Mouse (Mus musculus) limb, embryonic 14.5 days (tissue): Measurements from ENCODE around the gene Hscb. TPM values are rescaled to one million over a fixed set of nuclear protein-coding genes. Genes with fewer than 3 reads are reported as not detected.

Experiments used
- ATAC-seq: fragments of 200-750 bp; cut with Nextera tagmentation; 2 replicates; pipeline ENCODE4 v1.8.0; 2017; ENCODE audit warnings: low read depth, moderate number of reproducible peaks, moderate TSS enrichment; ENCODE audit not compliant: low FRiP score
- DNase-seq: peaks from one replicate; pipeline ENCODE4 v3.0.0-alpha.2; 2015; ENCODE audit warnings: low spot score
- H3K27ac ChIP-seq: fragments of 300-500 bp; sonication (generic); replicated peaks from 2 replicates; pipeline ENCODE4 v1.5.1; 2014; ENCODE audit warnings: low read depth, mild to moderate bottlenecking, low read length, moderate library complexity, mixed read lengths
- H3K27me3 ChIP-seq: fragments of 300-500 bp; sonication (generic); 2 replicates; pipeline ENCODE4 v1.6.1; 2014; ENCODE audit warnings: low read length, mixed read lengths; ENCODE audit not compliant: control insufficient read depth, insufficient read depth
- H3K36me3 ChIP-seq: fragments of 300-500 bp; sonication (generic); 2 replicates; pipeline ENCODE4 v1.6.1; 2014; ENCODE audit warnings: mild to moderate bottlenecking, low read length, moderate library complexity, mixed read lengths; ENCODE audit not compliant: control insufficient read depth, insufficient read depth
- H3K4me1 ChIP-seq: fragments of 300-500 bp; sonication (generic); 2 replicates; pipeline ENCODE4 v1.6.1; 2014; ENCODE audit warnings: antibody characterized with exemption, low read length, mixed read lengths; ENCODE audit not compliant: control insufficient read depth, insufficient read depth
- H3K4me2 ChIP-seq: fragments of 300-500 bp; sonication (generic); replicated peaks from 2 replicates; pipeline ENCODE4 v1.6.1; 2014; ENCODE audit warnings: low read depth, mild to moderate bottlenecking, low read length, moderate library complexity; ENCODE audit not compliant: severe bottlenecking
- H3K4me3 ChIP-seq: fragments of 300-500 bp; sonication (generic); replicated peaks from 2 replicates; pipeline ENCODE4 v1.5.1; 2014; ENCODE audit warnings: low read length
- H3K9ac ChIP-seq: fragments of 300-500 bp; sonication (generic); 2 replicates; pipeline ENCODE4 v1.6.1; 2014; ENCODE audit warnings: mild to moderate bottlenecking, low read depth, low read length, moderate library complexity; ENCODE audit not compliant: severe bottlenecking
- H3K9me3 ChIP-seq: fragments of 300-500 bp; sonication (generic); 2 replicates; pipeline ENCODE4 v1.6.1; 2016; ENCODE audit warnings: low read length; ENCODE audit not compliant: control insufficient read depth
- POLR2A ChIP-seq: fragments of 200-500 bp; IDR thresholded peaks from 2 replicates; pipeline ENCODE4 v1.8.0; 2012; ENCODE audit warnings: inconsistent platforms, mild to moderate bottlenecking, moderate library complexity, borderline replicate concordance; ENCODE audit not compliant: insufficient read depth, insufficient read length; ENCODE audit errors: extremely low read depth
- WGBS: fragments of 180-500 bp; shearing (Covaris S2); extraction: QIAGEN DNeasy Blood & Tissue Kit; methylation state at CpG from one replicate; pipeline ENCODE4 v1.1.7; 2014; 5-methylcytosine and 5-hydroxymethylcytosine counted together
- polyA plus RNA-seq, 2 experiments: library from polyadenylated mRNA; depleted of rRNA in 1 of 2; stranded (reverse) in 1 of 2; unstranded in 1 of 2; fragments of >200 nt; fragmentation: Nextera tagmentation in 1 of 2; extraction: Ambion mirVana in 1 of 2; gene quantifications; 2 replicates each; pipeline versions ENCODE4 v1.2.1 to v1.2.3; 2012 to 2014

Gene Hscb
- polyA plus RNA-seq, 2 experiments: 19.3 to 19.4 TPM

DNA sequence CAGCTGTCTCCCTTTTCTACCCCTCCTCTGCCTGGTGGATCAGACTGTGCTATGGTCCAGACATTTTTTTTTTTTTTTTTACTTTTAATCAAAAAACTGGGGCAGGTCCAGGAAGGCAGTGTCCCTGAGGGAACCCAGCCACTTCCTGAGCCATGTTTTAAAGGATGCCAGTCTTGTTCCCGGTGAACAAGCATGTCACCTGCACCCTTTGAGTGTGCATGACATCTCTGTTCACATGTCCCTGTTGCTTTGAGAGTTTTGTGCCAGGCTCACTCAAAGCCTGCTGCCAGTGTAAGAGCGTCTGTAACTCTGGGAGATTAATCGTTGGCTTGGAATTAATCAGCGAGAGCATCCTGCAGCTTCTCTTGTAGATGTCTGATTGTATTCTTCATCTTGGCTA lies 28.9 kb upstream of the Hscb start:
- H3K9me3 ChIP-seq: no peaks in the 10 kb centered on the region
- no peak for TF ChIP-seq POLR2A
- DNase-seq: no peak
- no peak overlapping the region for H3K9ac ChIP-seq
- peaks cover 5% of the 10 kb centered on the region; the same call in 1 of the 2 replicates for H3K36me3 ChIP-seq
- H3K4me1 ChIP-seq: 0 out of 2 replicates have a peak, but pooled peaks cover 3% of the 10 kb centered on the region
- no peaks in the 10 kb centered on the region for H3K27me3 ChIP-seq
- no peak overlapping the region for H3K4me3 ChIP-seq
- 91% methylated on average over 4 of the region's 4 CpGs for WGBS
- no peak overlapping the region for H3K27ac ChIP-seq
- ATAC-seq: no peak; the same call in 1 of the 2 replicates
- H3K4me2 ChIP-seq: no peak overlapping the region

DNA sequence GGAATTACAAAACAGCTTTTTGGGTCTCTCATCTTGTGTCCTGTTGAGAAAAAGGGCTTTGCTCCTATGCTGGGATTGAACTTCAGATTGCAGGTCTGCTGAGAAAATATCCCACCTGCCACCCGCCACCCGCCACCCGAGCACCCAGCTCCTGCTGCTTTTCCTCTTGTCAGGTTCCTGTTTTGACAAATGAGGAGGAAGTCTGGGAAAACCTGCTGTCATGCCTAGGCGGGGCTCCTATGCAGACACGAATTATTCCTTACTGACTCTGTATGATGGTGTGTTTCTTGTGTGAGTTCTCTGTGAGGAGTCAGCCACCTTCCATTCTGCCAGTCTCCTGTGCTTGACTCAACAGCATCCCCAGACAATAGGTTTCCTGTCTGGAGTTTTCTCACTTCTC lies 20.9 kb upstream of the Hscb start:
- no peak for TF ChIP-seq POLR2A
- WGBS: 77% methylated on average over 5 of the region's 5 CpGs
- H3K36me3 ChIP-seq: peaks cover 17% of the 10 kb centered on the region; the same call in 1 of the 2 replicates

DNA sequence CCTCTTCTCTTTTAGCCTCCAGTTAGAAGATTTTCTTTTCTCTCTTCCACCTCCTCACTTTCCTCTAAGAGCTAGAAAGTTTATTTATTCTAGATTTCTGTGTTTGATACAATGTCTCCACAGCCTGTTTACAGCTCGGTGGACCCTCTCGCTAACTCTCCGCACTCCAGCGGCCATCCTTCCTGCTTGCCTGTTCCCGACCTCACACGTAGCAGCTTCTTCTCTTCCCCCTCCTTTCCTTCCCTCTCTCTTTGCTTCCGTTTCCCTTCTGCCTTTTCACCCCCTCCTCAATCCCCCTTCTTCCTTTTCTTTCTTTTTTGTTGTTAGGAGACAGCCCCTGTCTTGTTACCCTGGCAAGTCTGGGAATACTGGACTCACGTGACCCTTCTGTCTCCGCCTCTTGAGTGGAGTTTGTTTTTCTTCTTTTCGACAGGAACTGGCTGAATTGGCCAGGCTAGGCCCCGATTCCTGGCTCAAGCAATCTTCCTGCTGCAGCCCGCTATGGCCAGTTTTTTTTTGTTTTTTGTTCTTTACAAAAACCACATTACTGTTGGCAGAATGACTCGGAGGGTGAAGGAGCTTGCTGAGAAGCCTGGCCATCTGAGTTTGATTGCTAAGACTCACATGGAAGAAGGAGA lies 19.6 kb upstream of the Hscb start:
- Histone ChIP-seq H3K36me3 (peaks cover 18% of the 10 kb centered on the region; the same call in 1 of the 2 replicates), H3K27me3 (no peaks in the 10 kb centered on the region), H3K27ac (peak overlapping the region; percentile 55), H3K4me1 (no peaks in the 10 kb centered on the region), H3K9ac (no peak overlapping the region; the same call in 1 of the 2 replicates), H3K4me2 (no peak overlapping the region), H3K9me3 (no peaks in the 10 kb centered on the region), H3K4me3 (no peak overlapping the region)
- WGBS: 55% methylated on average over 13 of the region's 13 CpGs
- no peak for DNase-seq
- peak; percentile 60; the same call in 1 of the 2 replicates for ATAC-seq
- no peak for TF ChIP-seq POLR2A

More for the DNA sequence above, 20.9 kb upstream of the Hscb start:
- Histone ChIP-seq H3K9me3 (no peaks in the 10 kb centered on the region), H3K4me3 (no peak overlapping the region), H3K27ac (no peak overlapping the region), H3K27me3 (no peaks in the 10 kb centered on the region), H3K4me2 (no peak overlapping the region), H3K4me1 (no peaks in the 10 kb centered on the region), H3K9ac (no peak overlapping the region)
- no peak for ATAC-seq
- no peak for DNase-seq

DNA sequence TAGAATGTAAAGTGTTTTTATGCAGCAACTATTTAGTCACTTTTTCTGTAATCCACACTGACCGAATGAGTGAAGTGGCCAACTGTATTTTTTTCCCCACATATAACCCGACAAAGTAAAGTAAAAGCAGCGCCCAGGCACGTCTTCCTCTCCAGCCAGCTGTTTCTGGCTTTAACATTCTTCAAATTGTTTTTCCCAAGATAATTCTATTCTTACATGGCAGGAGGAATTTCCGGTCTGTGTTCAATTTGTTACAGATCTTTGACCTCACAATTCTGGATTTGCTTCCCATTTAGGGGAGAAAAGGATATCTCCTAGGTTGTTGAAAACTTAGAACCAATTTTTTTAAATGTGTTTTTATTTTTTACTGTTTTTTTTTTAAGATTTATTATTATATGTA lies 17.5 kb upstream of the Hscb start:
- DNase-seq (peak; percentile 69), ATAC-seq (peak; percentile 30; the same call in 1 of the 2 replicates)
- H3K36me3 ChIP-seq: peaks cover 14% of the 10 kb centered on the region; the same call in 1 of the 2 replicates
- 51% methylated on average over 5 of the region's 5 CpGs for WGBS
- H3K4me1 ChIP-seq: no peaks in the 10 kb centered on the region
- no peak overlapping the region for H3K9ac ChIP-seq
- no peaks in the 10 kb centered on the region for H3K9me3 ChIP-seq
- H3K27ac ChIP-seq: no peak overlapping the region
- H3K27me3 ChIP-seq: no peaks in the 10 kb centered on the region
- H3K4me2 ChIP-seq: no peak overlapping the region
- no peak overlapping the region for H3K4me3 ChIP-seq
- TF ChIP-seq POLR2A: no peak

DNA sequence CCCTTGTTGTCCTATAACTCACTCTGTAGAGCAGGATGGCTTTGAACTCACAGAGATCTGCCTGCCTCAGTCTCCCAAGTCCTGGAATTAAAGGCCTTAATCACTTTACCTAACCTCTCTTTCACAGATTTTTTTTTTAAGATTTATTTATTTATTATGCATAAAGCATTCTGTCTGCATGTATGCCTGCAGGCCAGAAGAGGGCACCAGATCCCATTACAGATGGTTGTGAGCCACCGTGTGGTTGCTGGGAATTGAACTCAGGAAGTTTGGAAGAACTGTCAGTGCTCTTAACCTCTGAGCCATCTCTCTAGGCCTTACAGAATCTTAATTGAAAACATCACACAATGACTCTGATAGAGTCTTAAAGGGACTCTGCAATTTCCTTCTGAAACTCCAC lies 13.4 kb upstream of the Hscb start:
- Histone ChIP-seq H3K27ac (no peak overlapping the region), H3K36me3 (peaks cover 20% of the 10 kb centered on the region)
- WGBS: 93% methylated on average over 1 of the region's 1 CpGs

More for the DNA sequence above, 13.4 kb upstream of the Hscb start:
- Histone ChIP-seq H3K9ac (no peak overlapping the region), H3K9me3 (no peaks in the 10 kb centered on the region), H3K4me1 (no peaks in the 10 kb centered on the region), H3K4me3 (no peak overlapping the region), H3K27me3 (no peaks in the 10 kb centered on the region), H3K4me2 (no peak overlapping the region)
- ATAC-seq (no peak), DNase-seq (no peak)
- no peak for TF ChIP-seq POLR2A
